Mouse (Mus musculus) kidney, embryonic 15.5 days (tissue): ENCODE measurements around the gene Endou. TPM values are rescaled to one million over a fixed set of nuclear protein-coding genes. Genes with fewer than 3 reads are reported as not detected.

ENCODE experiments used
- polyA plus RNA-seq: library from polyadenylated mRNA; unstranded; fragments of >200 nt; fragmentation: Nextera tagmentation; extraction: Ambion mirVana; gene quantifications from 2 replicates; pipeline ENCODE4 v1.2.1, GENCODE M21; 2015

Endou gene
- polyA plus RNA-seq, 1 experiment from 2014 or later = 0.36 TPM

Other genes starting within 250 kb of the Endou start
- 29.5 and 33.8 TPM in 2 replicates for gene Rpap3, start 25.5 kb downstream of the Endou start, polyA plus RNA-seq
- gene Rapgef3, start 36.6 kb upstream of the Endou start, polyA plus RNA-seq = 23.0 and 29.7 TPM in 2 replicates
- 57.5 and 58.8 TPM in 2 replicates for gene Slc48a1, start 47.2 kb upstream of the Endou start, polyA plus RNA-seq
- gene Hdac7, start 113.2 kb upstream of the Endou start, polyA plus RNA-seq = 29.9 and 35.2 TPM in 2 replicates
- gene Vdr, start 179.3 kb upstream of the Endou start, polyA plus RNA-seq = 6.5 and 7.2 TPM in 2 replicates
- gene Tmem106c, start 232.9 kb upstream of the Endou start, polyA plus RNA-seq = 46.5 and 51.7 TPM in 2 replicates